Mouse (Mus musculus) E14TG2a.4 (cell line): ENCODE measurements around the gene Tmem229a.

Experiments
- H3K27me3 ChIP-seq: 2 replicates; pipeline ENCODE4 v1.6.1; 2014; ENCODE audit warnings: low read length, control low read depth; ENCODE audit not compliant: insufficient read depth
- H3K36me3 ChIP-seq: 2 replicates; pipeline ENCODE4 v1.6.1; 2014; ENCODE audit warnings: low read length, control low read depth; ENCODE audit not compliant: insufficient read depth
- H3K4me1 ChIP-seq: replicated peaks from 2 replicates; pipeline ENCODE4 v1.6.1; 2014; ENCODE audit warnings: low read depth, low read length, control low read depth
- H3K4me3 ChIP-seq: replicated peaks from 2 replicates; pipeline ENCODE4 v1.5.1; 2014; ENCODE audit warnings: mild to moderate bottlenecking, low read length
- H3K9me3 ChIP-seq: 2 replicates; pipeline ENCODE4 v1.6.1; 2014; ENCODE audit warnings: low read length, control low read depth
- CTCF ChIP-seq: conservative IDR thresholded peaks from 2 replicates; pipeline ENCODE4 v1.5.1; 2014; ENCODE audit warnings: low read length
- NANOG ChIP-seq: IDR thresholded peaks from 2 replicates; pipeline ENCODE4 v1.6.1; 2014; ENCODE audit warnings: borderline replicate concordance, low read length, mixed read lengths
- POU5F1 ChIP-seq: IDR thresholded peaks from 2 replicates; pipeline ENCODE4 v1.6.1; 2014; ENCODE audit warnings: low read length, borderline replicate concordance

Gene Tmem229a

GRCm38 (mm10) chr6:24907824-24908223 is 48.3 kb downstream of the Tmem229a start:
- Histone ChIP-seq H3K9me3 (no peaks in the 10 kb centered on the region; the same call in 1 of the 2 replicates), H3K4me3 (no peak overlapping the region), H3K4me1 (no peaks in the 10 kb centered on the region), H3K27me3 (no peaks in the 10 kb centered on the region), H3K36me3 (no peaks in the 10 kb centered on the region)
- TF ChIP-seq POU5F1: no peak

DNA sequence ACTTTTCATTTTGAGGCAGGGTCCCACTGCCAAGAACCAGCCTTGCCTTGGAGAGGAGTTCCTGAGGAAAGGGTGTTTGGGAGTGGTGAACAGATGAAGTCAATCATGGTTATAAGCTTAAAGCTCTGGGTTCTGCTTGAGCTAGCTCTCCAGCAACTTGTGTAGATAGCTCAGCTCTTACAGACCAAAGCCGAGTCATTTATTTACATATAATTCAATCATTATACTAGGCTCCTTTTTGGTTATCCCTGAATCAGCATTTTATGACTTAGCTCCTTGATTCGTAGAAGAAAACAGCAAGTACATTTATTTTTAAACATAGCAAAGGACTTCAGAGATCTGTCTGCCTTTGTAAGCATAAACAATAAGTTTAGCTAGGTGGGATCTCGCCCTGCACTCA is 51.0 kb downstream of the Tmem229a start:
- Histone ChIP-seq H3K27me3 (no peaks in the 10 kb centered on the region), H3K4me1 (no peaks in the 10 kb centered on the region), H3K9me3 (no peaks in the 10 kb centered on the region; the same call in 1 of the 2 replicates), H3K4me3 (no peak overlapping the region), H3K36me3 (no peaks in the 10 kb centered on the region)
- no peak for TF ChIP-seq NANOG
- TF ChIP-seq POU5F1: no peak
- no peak for TF ChIP-seq CTCF
